Mouse (Mus musculus): ENCODE measurements around the gene Grin2b.

Grin2b gene

DNA sequence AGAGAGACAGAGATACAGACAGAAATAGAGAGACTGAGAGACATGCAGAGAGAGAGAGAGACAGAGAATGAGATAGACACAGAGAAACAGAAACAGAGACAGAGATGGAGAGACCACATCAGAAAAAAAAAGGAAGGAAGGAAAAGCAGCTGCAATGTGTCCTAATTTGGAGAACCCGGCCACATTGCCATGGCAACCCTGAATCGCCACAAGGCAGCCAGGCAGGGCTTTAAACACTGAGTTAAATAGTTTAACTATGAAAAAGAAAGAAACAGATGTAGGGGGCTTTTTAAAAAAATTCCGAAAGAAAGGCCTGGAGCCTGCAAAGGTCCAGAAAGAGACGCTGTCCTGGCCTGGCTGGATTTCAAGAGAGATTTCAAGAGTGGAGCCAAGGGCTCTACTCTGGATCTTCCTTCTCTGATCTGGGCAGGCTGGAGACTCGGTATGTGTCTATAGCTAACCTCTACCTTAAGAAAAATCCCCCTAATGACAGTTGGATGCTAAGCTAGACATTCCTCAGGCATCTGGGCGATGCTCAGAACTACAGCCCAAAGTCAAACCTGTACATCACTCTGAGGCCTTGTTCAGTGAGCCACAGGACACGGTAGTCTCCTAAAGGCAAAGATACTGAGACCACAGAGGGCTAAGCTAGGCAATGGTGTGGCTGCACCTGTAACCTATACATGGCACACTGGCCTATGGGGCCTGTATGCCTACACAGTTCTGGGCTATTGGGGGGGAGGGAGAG lies 162.8 kb downstream of the Grin2b start:
- DNase-seq (ENCODE audit: low spot score in 2 of 2), result no peak

GRCm38 (mm10) chr6:136008120-136008519 lies 165.2 kb downstream of the Grin2b start:
- DNase-seq (ENCODE audit: low spot score in 2 of 2), result no peak

DNA sequence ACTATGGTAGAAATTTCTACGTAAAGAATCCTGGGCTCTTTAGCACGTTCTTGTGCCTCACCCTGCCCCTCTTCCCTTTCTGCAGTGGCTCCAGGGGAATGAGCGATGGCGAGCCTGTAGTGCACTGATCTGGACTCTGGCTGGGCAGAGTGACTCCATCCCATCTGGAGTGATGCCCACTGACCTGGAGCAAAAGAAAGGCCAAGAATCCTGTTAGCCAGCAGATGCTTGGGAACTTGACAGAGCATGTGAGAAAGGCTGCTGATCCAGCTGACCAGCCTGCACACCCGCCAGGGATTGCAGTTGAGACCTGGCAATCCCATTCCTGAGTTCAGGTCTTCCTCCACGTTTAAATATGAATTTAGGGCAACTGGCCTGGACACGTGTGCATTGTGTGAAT lies 178.6 kb downstream of the Grin2b start:
- DNase-seq (ENCODE audit: low spot score in 2 of 2), result no peak

DNA sequence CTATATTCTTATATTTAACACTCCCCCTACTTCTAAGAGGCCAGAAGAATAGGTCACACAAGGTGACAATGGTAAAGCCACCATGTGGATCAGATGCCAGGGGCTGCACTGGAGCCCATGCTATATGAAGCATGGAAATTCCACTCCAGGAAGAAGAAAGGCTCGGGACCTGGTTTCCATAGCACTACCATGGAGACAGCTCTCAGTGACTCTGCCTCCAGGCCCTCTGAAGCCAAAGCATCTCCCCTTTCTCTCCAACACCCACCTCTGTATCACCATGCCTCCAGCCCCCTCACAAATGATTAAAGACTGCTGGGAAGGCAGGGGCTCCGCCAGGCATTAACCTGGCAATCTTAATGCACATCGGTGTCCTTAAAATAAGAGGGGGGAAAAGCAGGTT lies 179.4 kb downstream of the Grin2b start:
- DNase-seq (ENCODE audit: low spot score in 2 of 2), result no peak

DNA sequence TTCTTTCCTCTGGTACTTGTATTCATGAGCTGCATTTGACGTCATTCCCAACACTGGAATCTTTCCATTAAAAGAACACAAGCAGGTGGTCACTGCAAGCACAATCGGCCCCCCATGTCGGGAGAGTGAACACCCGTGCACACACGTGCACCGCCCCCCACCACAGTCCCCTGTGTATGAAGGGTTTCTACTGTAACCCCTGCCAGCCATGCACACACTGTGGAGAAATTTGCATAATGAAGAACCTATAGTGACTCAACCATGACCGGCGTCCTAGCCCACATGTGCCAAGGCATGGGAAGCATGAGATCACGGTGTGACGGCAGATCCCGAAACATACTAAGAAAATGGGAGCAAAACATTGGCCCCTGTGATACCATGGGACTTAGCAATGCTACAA lies 179.9 kb downstream of the Grin2b start:
- DNase-seq (ENCODE audit: low spot score in 2 of 2), result no peak

GRCm38 (mm10) chr6:135976106-135976505 lies 197.2 kb downstream of the Grin2b start:
- DNase-seq (ENCODE audit: low spot score in 2 of 2), result no peak

- DNase-seq (ENCODE audit: low spot score in 2 of 2), result no peak
Observed at GRCm38 (mm10) chr6:135972481-135972880, 200.8 kb downstream of the Grin2b start.

- DNase-seq (ENCODE audit: low spot score in 2 of 2), result no peak
Observed at GRCm38 (mm10) chr6:135971481-135971880, 201.8 kb downstream of the Grin2b start.

- DNase-seq (ENCODE audit: low spot score in 2 of 2), result no peak
Observed at GRCm38 (mm10) chr6:135970716-135971318, 202.5 kb downstream of the Grin2b start.

DNA sequence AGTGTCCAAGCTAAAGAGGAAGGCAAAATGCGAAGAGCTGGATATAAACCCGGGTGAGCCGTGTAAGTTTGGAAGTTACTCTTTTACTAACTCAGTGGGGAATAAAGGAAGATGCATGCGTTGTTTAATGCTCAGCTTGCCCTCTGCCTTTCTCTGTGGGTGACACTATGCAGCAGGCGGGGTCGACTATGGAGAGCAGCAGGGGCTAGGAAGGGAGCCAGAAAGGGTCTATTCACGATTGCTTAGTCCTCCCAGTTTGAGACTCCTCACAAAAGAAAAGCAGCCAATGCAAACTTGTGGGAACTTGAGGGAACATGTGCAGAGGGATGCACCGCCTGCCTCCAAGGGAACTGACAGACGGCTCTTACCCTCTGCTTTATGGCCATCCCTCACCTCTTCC lies 211.5 kb downstream of the Grin2b start:
- DNase-seq (ENCODE audit: low spot score in 2 of 2), result no peak

DNA sequence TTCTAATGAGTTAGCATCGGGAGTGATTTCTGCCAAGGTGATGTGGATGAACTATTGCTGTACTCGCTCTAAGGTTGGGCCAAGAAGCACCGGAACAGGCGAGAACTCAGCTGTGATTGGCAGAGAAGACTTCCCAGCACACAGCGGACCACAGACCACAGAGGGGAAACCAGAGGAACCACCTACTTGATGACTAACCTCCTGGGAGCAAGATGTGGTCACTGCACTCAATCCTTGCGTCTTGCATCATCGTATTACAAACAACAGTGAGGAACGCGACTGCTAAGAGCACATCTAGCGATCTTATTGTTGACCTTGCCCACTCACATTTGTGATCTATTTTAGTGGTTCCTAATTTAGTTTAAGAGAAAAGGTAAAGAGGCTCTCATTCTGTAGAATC lies 213.7 kb downstream of the Grin2b start:
- no peak for DNase-seq (ENCODE audit: low spot score in 2 of 2)

DNA sequence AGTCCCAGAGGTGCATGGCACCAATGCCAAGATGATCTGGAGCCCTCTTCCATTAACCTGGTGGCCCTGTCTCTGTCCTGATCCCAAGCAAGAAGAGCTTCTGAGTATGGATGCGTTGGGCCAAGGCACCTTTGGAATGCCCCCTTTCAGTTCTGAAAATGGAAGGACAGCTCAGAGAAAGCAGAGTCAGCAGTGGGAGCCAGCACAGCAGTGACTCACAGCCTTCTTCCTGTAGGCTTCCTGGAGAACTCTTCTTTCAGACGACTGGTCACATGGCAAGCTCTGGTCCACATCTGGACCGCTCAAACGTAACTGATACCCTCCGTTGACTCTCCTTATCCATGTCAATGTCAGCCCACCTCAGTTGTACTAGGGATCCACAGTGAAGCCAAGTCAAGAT lies 221.6 kb downstream of the Grin2b start:
- DNase-seq (ENCODE audit: low spot score in 2 of 2), result no peak

DNA sequence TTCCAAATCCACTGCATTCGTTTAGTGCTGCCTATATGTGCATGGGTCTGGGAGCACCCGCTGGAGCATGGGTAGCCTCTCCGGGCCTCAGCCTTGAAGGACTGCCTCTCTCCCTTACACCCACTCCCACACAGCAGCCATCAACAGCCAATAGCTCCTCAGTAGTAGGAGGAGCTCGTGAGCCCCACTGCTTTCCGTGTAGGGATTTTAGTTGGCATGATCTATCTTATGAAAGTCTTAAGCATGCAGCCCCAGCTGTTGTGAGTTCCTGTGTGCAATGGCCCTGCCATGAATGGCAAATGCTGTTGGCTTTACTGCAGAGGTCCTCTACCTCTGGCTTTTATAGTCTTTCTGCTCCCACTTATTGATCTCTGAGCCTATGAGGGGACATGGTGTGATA lies 227.8 kb downstream of the Grin2b start:
- no peak for DNase-seq (ENCODE audit: low spot score in 2 of 2)

DNA sequence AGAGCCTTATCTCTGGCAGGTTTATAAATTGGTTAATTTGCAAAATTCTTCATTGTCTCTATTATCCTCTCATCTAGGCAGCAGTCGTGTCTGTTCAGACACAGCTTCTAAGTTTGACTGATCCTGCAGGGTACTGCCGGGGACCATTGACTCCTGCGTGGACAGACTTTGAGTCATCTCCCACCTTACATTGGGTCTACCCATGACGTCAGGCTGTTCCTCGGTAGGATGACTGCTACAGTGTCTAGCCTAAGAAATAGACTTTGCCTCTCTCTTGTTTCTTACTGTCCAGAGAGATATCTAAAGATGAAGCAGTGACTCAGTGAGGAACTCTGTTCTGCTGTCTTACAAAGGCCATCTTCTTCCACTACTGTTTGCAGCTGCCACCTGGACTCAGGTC lies 229.0 kb downstream of the Grin2b start:
- DNase-seq (ENCODE audit: low spot score in 2 of 2), result no peak

- DNase-seq (ENCODE audit: low spot score in 2 of 2), result no peak
Observed at GRCm38 (mm10) chr6:135943121-135943617, 230.1 kb downstream of the Grin2b start.

GRCm38 (mm10) chr6:135932924-135933323 lies 240.4 kb downstream of the Grin2b start:
- no peak for DNase-seq (ENCODE audit: low spot score in 2 of 2)

- no peak for DNase-seq (ENCODE audit: low spot score in 2 of 2)
Observed at GRCm38 (mm10) chr6:135932400-135932920, 240.9 kb downstream of the Grin2b start.

- no peak for DNase-seq (ENCODE audit: low spot score in 2 of 2)
Observed at GRCm38 (mm10) chr6:135917676-135918075, 255.6 kb downstream of the Grin2b start.

DNA sequence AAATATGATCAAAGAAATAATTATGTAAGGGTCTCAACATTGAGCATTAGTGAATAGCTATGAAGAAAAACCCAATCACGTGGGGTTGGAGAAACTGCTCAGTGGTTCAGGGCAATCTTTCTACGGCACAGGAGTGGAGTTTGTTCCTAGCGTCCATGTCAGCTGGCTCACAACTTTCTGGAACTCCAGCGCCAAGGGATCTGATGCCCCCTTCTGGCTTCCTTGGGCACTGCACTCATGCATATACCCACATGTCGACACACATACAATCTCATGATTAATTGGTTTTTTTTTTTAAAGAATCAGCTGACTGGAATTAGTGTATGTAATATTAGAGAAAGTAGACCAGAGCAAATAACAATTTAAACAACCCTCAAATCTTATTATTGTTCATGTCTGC lies 258.7 kb downstream of the Grin2b start:
- DNase-seq (ENCODE audit: low spot score in 2 of 2), result no peak

DNA sequence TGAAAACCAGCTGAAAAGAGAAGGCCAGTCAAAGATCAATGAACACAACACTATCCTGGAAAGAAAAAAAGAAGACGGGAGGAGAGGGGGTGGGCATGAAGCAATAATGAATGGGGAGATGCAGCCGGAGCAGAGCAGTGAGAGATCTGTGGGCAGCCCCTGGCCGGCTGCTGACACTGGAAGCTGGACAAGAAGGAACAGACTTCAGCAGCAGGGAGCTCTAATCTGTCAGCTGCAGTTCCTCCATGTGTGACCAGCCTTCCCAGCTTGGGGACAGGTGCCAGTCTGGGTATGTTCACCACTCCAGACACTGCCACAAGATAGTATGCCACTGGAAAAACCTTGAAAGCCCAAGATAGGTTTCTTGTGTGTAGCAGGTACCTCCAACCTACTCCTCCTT lies 261.2 kb downstream of the Grin2b start:
- DNase-seq (ENCODE audit: low spot score in 2 of 2), result no peak

DNA sequence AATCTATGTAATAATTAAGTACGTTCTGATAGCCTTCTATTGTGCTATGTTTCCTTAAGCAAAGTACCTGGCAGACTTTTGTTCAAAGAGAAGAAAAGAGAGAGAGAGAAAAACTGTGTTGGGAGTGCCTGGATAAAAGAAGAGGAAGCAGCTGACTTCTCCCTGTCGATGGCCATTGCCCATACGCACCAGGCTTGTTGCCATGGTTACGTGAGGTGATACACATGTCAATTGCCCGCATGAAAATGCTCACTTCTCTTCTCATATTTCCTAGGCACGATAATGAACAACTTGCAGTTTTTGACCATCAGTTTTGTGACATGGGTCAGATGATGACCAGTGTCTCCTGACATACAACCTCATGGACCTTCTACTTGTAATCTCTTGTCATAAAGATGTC lies 262.2 kb downstream of the Grin2b start:
- no peak for DNase-seq (ENCODE audit: low spot score in 2 of 2)

DNA sequence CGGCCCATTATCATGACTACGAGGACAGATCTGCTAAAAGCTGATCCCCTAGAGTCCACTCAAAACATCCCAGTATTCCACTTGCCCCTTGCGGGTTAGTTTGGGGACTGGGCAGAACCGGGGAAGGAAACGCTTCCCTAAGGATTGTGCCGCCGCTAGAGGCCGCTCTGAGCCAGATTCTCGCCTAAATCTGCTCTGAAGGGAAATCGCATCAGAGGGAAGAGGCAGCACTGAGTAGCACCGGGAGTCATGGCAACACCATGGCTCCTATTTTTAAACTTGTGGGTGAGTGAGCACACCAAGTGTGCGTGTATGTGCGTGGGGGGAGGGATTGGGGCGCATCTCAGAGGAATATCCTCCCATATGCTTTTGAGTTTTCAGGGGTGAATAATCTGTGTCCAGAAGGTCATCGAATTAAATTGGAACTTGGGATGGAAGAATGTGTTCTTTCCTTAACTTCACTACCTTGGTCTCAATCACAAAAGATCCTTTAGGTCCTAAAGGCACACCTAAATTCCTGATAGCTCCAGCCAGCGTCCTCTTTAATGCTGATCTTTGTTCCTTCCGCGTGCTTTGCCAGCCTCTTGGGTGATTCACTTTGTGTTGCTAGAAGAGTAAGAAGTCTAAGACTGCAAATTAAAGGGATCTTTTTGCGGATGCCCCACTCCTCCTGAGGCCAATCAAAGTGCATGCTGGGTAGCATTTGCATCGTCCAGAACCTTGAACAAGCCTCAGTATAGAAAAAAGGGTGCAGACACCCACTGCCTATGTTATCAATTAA lies 265.6 kb downstream of the Grin2b start:
- DNase-seq (ENCODE audit: low spot score in 2 of 2), result peak; percentile 86 to 91
